Mouse (Mus musculus) kidney, adult 10 weeks (tissue): Measurements from ENCODE around the gene Tmem270. TPM values are rescaled to one million over a fixed set of nuclear protein-coding genes. Genes with fewer than 3 reads are reported as not detected.

Source experiments
- polyA plus RNA-seq: library from polyadenylated mRNA; stranded (reverse); fragments of 350-450 nt; fragmentation: Illumina TruSeq; extraction: RNeasy Lipid Tissue Mini Kit (QIAGEN cat#74804); gene quantifications from one replicate; pipeline ENCODE4 v1.2.3, GENCODE M21; 2014; ENCODE audit warnings: low read depth, low replicate concordance

The Tmem270 gene
- polyA plus RNA-seq, result not detected

GRCm38 (mm10) chr5:134906633-134907032 lies at the start of gene Tmem270:
Gene Tmem270 (minus strand): TSS chr5:134906733.

GRCm38 (mm10) chr5:134946857-134947255 lies 40.3 kb upstream of the Tmem270 start, which contains the start of gene Cldn4:
Gene Cldn4 (minus strand): TSS chr5:134946934.

GRCm38 (mm10) chr5:134932179-134932902 lies 25.8 kb upstream of the Tmem270 start, which contains the start of gene Mettl27:
Gene Mettl27 (plus strand): TSS chr5:134932368.

GRCm38 (mm10) chr5:134915311-134915710 lies 8.8 kb upstream of the Tmem270 start, which contains the start of gene Cldn13:
Gene Cldn13 (minus strand): TSS chr5:134915526.

Other genes starting within 250 kb of the Tmem270 start
- 0.16 TPM for gene Limk1, start 218.1 kb downstream of the Tmem270 start, polyA plus RNA-seq
- gene Eln, start 159.4 kb downstream of the Tmem270 start, polyA plus RNA-seq, result 1.1 TPM
- gene Cldn13, start 8.8 kb upstream of the Tmem270 start, polyA plus RNA-seq, result not detected
- 13.3 TPM for gene Mettl27, start 25.6 kb upstream of the Tmem270 start, polyA plus RNA-seq
- 0.57 TPM for gene Cldn4, start 40.2 kb upstream of the Tmem270 start, polyA plus RNA-seq
- gene Cldn3, start 79.5 kb upstream of the Tmem270 start, polyA plus RNA-seq, result not detected
- gene Abhd11, start 102.4 kb upstream of the Tmem270 start, polyA plus RNA-seq, result 4.7 TPM
- gene Stx1a, start 116.7 kb upstream of the Tmem270 start, polyA plus RNA-seq, result not detected
- gene Dnajc30, start 157.5 kb upstream of the Tmem270 start, polyA plus RNA-seq, result 15.1 TPM
- 12.3 TPM for gene Bud23, start 158.2 kb upstream of the Tmem270 start, polyA plus RNA-seq
- not detected for gene Vps37d, start 171.5 kb upstream of the Tmem270 start, polyA plus RNA-seq
- gene Mlxipl, start 183.2 kb upstream of the Tmem270 start, polyA plus RNA-seq, result 5.9 TPM
- 3.3 TPM for gene Tbl2, start 242.9 kb upstream of the Tmem270 start, polyA plus RNA-seq